Mouse (Mus musculus): ENCODE results near the gene Elovl2. TPM values are rescaled to one million over a fixed set of nuclear protein-coding genes. Genes with fewer than 3 reads are reported as not detected.

The Elovl2 gene
- polyA plus RNA-seq, 1 experiment from 2014 or later, result 6.3 TPM

Other genes starting within 250 kb of the Elovl2 start
- 82.6 and 87.7 TPM in 2 replicates for gene Pak1ip1, start 219.4 kb downstream of the Elovl2 start, polyA plus RNA-seq (2015; fragmentation: Nextera tagmentation; extraction: Ambion mirVana)
- gene Tmem14c, start 204.1 kb downstream of the Elovl2 start, polyA plus RNA-seq (2015; fragmentation: Nextera tagmentation; extraction: Ambion mirVana), result 347 and 351 TPM in 2 replicates
- 0.11 and 0.40 TPM in 2 replicates for gene Mak, start 140.7 kb downstream of the Elovl2 start, polyA plus RNA-seq (2015; fragmentation: Nextera tagmentation; extraction: Ambion mirVana)
- gene Gcm2, start 109.4 kb downstream of the Elovl2 start, polyA plus RNA-seq (2015; fragmentation: Nextera tagmentation; extraction: Ambion mirVana), result not detected in 2 replicates
- gene Sycp2l, start 106.1 kb downstream of the Elovl2 start, polyA plus RNA-seq (2015; fragmentation: Nextera tagmentation; extraction: Ambion mirVana), result 0.16 and 0.18 TPM in 2 replicates
- 8.5 and 8.7 TPM in 2 replicates for gene Smim13, start 29.4 kb upstream of the Elovl2 start, polyA plus RNA-seq (2015; fragmentation: Nextera tagmentation; extraction: Ambion mirVana)
- not detected in 2 replicates for gene Gm17364, start 53.6 kb upstream of the Elovl2 start, polyA plus RNA-seq (2015; fragmentation: Nextera tagmentation; extraction: Ambion mirVana)